Mouse (Mus musculus) olfactory bulb, adult 2 months (tissue): ENCODE results near the gene Scyl1.

ENCODE experiments used
- CTCF ChIP-seq: fragments of 200-500 bp; IDR thresholded peaks from 2 replicates; pipeline ENCODE4 v1.5.1; 2012; ENCODE audit warnings: low read depth, mild to moderate bottlenecking, low read length, moderate library complexity; ENCODE audit not compliant: insufficient read depth
- POLR2A ChIP-seq: fragments of 200-500 bp; IDR thresholded peaks from 2 replicates; pipeline ENCODE4 v1.6.1; 2012; ENCODE audit warnings: mild to moderate bottlenecking, low read depth, low read length, moderate library complexity; ENCODE audit not compliant: insufficient read depth

DNA sequence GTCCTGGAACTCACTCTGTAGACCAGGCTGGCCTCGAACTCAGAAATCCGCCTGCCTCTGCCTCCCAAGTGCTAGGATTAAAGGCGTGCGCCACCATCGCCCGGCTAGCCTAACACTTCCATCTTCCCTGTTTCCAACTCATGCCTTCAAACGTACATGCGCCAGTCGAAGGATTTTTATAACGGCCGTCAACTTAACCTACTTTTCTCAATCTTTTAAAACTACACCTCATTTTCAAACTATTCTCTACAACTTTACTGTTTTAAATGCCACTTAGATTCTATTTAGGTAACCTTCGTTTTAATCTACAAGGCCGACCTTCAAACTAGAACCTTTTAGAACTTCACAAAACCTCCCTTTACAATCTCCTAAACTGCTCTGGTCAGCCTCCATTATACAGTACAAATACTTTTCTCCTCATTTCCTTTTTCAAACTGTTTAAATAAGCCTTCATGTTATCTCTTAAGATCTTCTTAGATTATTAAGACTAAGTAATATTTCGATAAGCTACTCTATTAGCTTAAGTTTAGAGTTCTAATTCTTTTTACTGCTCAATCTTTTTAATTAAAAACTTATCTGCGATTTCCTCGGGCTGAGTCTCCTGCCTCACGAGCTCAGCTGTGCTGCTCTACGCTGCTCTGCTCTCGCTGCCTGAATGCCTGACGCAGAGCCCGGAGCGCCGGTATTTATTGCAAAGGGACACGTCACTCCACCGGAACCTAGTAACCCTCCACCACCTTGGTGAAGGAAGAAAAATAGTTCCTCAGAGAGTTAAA, 31.0 kb upstream of the Scyl1 start:
- TF ChIP-seq POLR2A (peak; percentile 100), CTCF (no peak)
